Mouse (Mus musculus): ENCODE results near the gene Tnrc6b. TPM values are rescaled to one million over a fixed set of nuclear protein-coding genes. Genes with fewer than 3 reads are reported as not detected.

The Tnrc6b gene
- polyA plus RNA-seq, 1 experiment: 8.9 TPM

DNA sequence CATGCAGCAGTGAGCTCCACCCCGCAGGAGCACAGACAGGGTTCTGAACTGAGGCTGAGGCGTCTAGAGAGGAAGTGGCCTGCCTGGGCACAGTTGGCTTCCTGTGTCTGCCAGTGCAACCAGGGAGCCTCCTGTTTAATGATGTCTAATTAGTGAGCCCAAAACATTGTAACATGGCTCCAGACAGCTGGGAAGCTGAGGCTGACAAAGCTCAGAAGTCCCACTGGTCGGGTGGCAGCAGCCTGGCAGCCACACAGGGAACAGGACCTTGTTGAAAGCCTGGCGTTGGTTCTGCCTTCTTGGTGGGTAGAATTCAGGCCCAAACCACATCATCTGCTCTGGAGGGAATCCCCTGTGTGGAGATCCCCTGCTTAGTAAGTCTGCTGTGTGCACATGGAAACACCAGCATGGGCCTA lies 29.6 kb upstream of the Tnrc6b start:
- Histone ChIP-seq H3K79me2 (ENCODE audit: control insufficient read depth, insufficient read depth) (no peaks in the 10 kb centered on the region), H3K36me3 (ENCODE audit: control insufficient read depth, insufficient read depth) (no peaks in the 10 kb centered on the region), H3K4me3 (no peak overlapping the region), H3K27me3 (ENCODE audit: control insufficient read depth, insufficient read depth, insufficient read length) (peaks cover 14% of the 10 kb centered on the region), H3K4me2 (ENCODE audit: low read depth) (no peak overlapping the region), H3ac (ENCODE audit: control insufficient read depth, insufficient read length) (no peak overlapping the region)
- TF ChIP-seq USF1 (IDR thresholded peaks at IDR 0.05; ENCODE audit: low read depth) (no peak), E2F4 (IDR thresholded peaks at IDR 0.05; ENCODE audit: insufficient read depth) (no peak), MYOD1 (IDR thresholded peaks at IDR 0.05; ENCODE audit: control insufficient read depth in 1 of 3, insufficient read length in 2 of 3, low read depth in 2 of 3) (no peak), SRF (IDR thresholded peaks at IDR 0.05; ENCODE audit: control insufficient read depth, insufficient read length, low read depth) (no peak), TCF3 (IDR thresholded peaks at IDR 0.05; ENCODE audit: insufficient read length, low read depth) (no peak), CEBPB (IDR thresholded peaks at IDR 0.05; ENCODE audit: insufficient read depth, poor library complexity, severe bottlenecking) (no peak), MAX (IDR thresholded peaks at IDR 0.05; ENCODE audit: low read depth) (no peak)

DNA sequence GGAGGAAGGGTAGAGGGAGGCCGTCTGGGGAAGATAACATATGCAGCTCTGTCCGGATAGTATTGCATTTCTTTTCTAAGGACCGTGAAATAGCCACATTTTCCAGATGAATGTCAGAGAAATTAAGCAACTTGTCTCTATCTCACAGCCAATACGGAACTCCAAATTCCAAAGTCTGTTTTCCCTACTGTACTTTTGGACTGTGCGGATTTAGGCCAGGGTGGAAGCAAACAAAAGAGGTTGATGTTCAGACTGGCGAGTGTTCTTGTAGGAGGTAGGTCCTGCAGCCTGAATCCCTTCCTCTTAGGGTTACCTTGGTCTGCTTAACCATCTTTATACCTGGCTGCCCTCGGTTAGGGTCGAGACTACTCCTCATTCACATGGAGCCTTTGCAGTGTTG lies 28.8 kb upstream of the Tnrc6b start:
- no peak overlapping the region for H3ac ChIP-seq (ENCODE audit: control insufficient read depth, insufficient read length)
- H3K4me2 ChIP-seq (ENCODE audit: low read depth): no peak overlapping the region
- TF ChIP-seq TCF3 (IDR thresholded peaks at IDR 0.05; ENCODE audit: insufficient read length, low read depth): no peak
- TF ChIP-seq MYOG (IDR thresholded peaks at IDR 0.05; ENCODE audit: control insufficient read depth in 1 of 3, insufficient read depth in 1 of 3, insufficient read length in 2 of 3, low read depth in 2 of 3): no peak
- TF ChIP-seq E2F4 (IDR thresholded peaks at IDR 0.05; ENCODE audit: insufficient read depth): no peak
- no peak for TF ChIP-seq REST (IDR thresholded peaks at IDR 0.05; ENCODE audit: insufficient read depth, insufficient read length)
- TF ChIP-seq POLR2A (IDR thresholded peaks at IDR 0.05; ENCODE audit: insufficient read length, low read depth): no peak
- TF ChIP-seq USF1 (IDR thresholded peaks at IDR 0.05; ENCODE audit: low read depth): no peak
- TF ChIP-seq CEBPB (IDR thresholded peaks at IDR 0.05; ENCODE audit: insufficient read depth, poor library complexity, severe bottlenecking): no peak
- TF ChIP-seq POLR2AphosphoS2 (IDR thresholded peaks at IDR 0.05; ENCODE audit: insufficient read length, low read depth): no peak
- no peak for TF ChIP-seq TCF12 (IDR thresholded peaks at IDR 0.05; ENCODE audit: insufficient read depth, poor library complexity, severe bottlenecking)
- no peak for TF ChIP-seq MAX (IDR thresholded peaks at IDR 0.05; ENCODE audit: low read depth)
- TF ChIP-seq SRF (IDR thresholded peaks at IDR 0.05; ENCODE audit: control insufficient read depth, insufficient read length, low read depth): no peak
- TF ChIP-seq MYOD1 (IDR thresholded peaks at IDR 0.05; ENCODE audit: control insufficient read depth in 1 of 3, insufficient read length in 2 of 3, low read depth in 2 of 3): no peak
- no peak overlapping the region for H3K4me3 ChIP-seq
- no peaks in the 10 kb centered on the region for H3K79me2 ChIP-seq (ENCODE audit: control insufficient read depth, insufficient read depth)
- H3K27me3 ChIP-seq (ENCODE audit: control insufficient read depth, insufficient read depth, insufficient read length): peaks cover 23% of the 10 kb centered on the region
- no peaks in the 10 kb centered on the region for H3K36me3 ChIP-seq (ENCODE audit: control insufficient read depth, insufficient read depth)

DNA sequence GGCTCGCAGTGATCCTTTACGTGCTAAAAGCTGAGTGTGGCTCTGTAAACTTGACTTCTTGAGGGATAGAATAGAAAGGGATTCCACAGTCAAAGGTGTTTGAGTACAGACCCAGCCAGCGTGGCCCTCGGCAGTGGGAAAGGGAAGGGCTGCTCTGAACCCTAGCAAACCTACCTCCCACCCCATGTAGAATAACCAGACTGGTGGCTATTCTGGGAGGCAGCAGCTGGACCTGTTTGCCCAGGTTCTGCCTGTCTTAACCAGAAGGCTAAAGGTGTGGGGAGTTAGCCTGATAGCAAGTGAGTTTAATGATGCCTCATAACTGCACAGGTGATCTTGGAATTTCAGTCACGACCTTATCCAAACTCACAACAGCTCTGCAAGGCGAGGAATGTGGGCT lies 28.0 kb upstream of the Tnrc6b start:
- H3K4me2 ChIP-seq (ENCODE audit: low read depth): no peak overlapping the region
- TF ChIP-seq TCF3 (IDR thresholded peaks at IDR 0.05; ENCODE audit: insufficient read length, low read depth) (no peak), CEBPB (IDR thresholded peaks at IDR 0.05; ENCODE audit: insufficient read depth, poor library complexity, severe bottlenecking) (no peak), SRF (IDR thresholded peaks at IDR 0.05; ENCODE audit: control insufficient read depth, insufficient read length, low read depth) (no peak), MYOG (IDR thresholded peaks at IDR 0.05; ENCODE audit: control insufficient read depth in 1 of 3, insufficient read depth in 1 of 3, insufficient read length in 2 of 3, low read depth in 2 of 3) (no peak), USF1 (IDR thresholded peaks at IDR 0.05; ENCODE audit: low read depth) (no peak), MYOD1 (IDR thresholded peaks at IDR 0.05; ENCODE audit: control insufficient read depth in 1 of 3, insufficient read length in 2 of 3, low read depth in 2 of 3) (no peak), TCF12 (IDR thresholded peaks at IDR 0.05; ENCODE audit: insufficient read depth, poor library complexity, severe bottlenecking) (no peak), E2F4 (IDR thresholded peaks at IDR 0.05; ENCODE audit: insufficient read depth) (no peak), MAX (IDR thresholded peaks at IDR 0.05; ENCODE audit: low read depth) (no peak), REST (IDR thresholded peaks at IDR 0.05; ENCODE audit: insufficient read depth, insufficient read length) (no peak), POLR2AphosphoS2 (IDR thresholded peaks at IDR 0.05; ENCODE audit: insufficient read length, low read depth) (no peak), POLR2A (IDR thresholded peaks at IDR 0.05; ENCODE audit: insufficient read length, low read depth) (no peak)

DNA sequence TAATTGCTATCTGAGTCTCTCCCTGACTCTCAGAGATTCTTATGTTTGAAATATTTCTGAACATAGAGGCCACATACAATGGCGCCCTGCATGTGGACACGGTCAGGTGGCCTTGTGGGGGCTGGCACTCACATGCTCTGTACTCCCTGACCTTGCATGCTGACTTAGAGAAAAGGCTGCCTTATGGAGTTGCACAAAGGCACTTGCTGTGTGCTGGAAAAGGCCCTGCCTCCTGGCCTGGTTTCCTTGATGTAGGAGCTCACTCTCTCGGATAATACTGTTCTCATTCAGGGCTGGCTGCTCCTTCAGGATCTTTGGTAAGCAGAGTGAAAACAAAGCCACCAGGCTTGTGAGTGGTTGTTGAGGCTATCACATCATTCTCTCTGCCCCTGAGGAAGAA lies 27.1 kb upstream of the Tnrc6b start:
- H3ac ChIP-seq (ENCODE audit: control insufficient read depth, insufficient read length): no peak overlapping the region

More for the DNA sequence above, 28.0 kb upstream of the Tnrc6b start:
- H3K4me3 ChIP-seq: no peak overlapping the region
- H3K36me3 ChIP-seq (ENCODE audit: control insufficient read depth, insufficient read depth): no peaks in the 10 kb centered on the region
- H3ac ChIP-seq (ENCODE audit: control insufficient read depth, insufficient read length): no peak overlapping the region
- peaks cover 30% of the 10 kb centered on the region for H3K27me3 ChIP-seq (ENCODE audit: control insufficient read depth, insufficient read depth, insufficient read length)
- H3K79me2 ChIP-seq (ENCODE audit: control insufficient read depth, insufficient read depth): no peaks in the 10 kb centered on the region

More for the DNA sequence above, 27.1 kb upstream of the Tnrc6b start:
- no peak overlapping the region for H3K4me2 ChIP-seq (ENCODE audit: low read depth)
- no peaks in the 10 kb centered on the region for H3K36me3 ChIP-seq (ENCODE audit: control insufficient read depth, insufficient read depth)
- peaks cover 37% of the 10 kb centered on the region for H3K27me3 ChIP-seq (ENCODE audit: control insufficient read depth, insufficient read depth, insufficient read length)
- no peak for TF ChIP-seq REST (IDR thresholded peaks at IDR 0.05; ENCODE audit: insufficient read depth, insufficient read length)
- no peak for TF ChIP-seq CEBPB (IDR thresholded peaks at IDR 0.05; ENCODE audit: insufficient read depth, poor library complexity, severe bottlenecking)
- no peak for TF ChIP-seq MAX (IDR thresholded peaks at IDR 0.05; ENCODE audit: low read depth)
- no peak for TF ChIP-seq POLR2AphosphoS2 (IDR thresholded peaks at IDR 0.05; ENCODE audit: insufficient read length, low read depth)
- TF ChIP-seq MYOG (IDR thresholded peaks at IDR 0.05; ENCODE audit: control insufficient read depth in 1 of 3, insufficient read depth in 1 of 3, insufficient read length in 2 of 3, low read depth in 2 of 3): no peak
- no peak for TF ChIP-seq E2F4 (IDR thresholded peaks at IDR 0.05; ENCODE audit: insufficient read depth)
- no peak for TF ChIP-seq POLR2A (IDR thresholded peaks at IDR 0.05; ENCODE audit: insufficient read length, low read depth)
- no peak for TF ChIP-seq SRF (IDR thresholded peaks at IDR 0.05; ENCODE audit: control insufficient read depth, insufficient read length, low read depth)
- no peak for TF ChIP-seq MYOD1 (IDR thresholded peaks at IDR 0.05; ENCODE audit: control insufficient read depth in 1 of 3, insufficient read length in 2 of 3, low read depth in 2 of 3)
- TF ChIP-seq TCF3 (IDR thresholded peaks at IDR 0.05; ENCODE audit: insufficient read length, low read depth): no peak
- no peaks in the 10 kb centered on the region for H3K79me2 ChIP-seq (ENCODE audit: control insufficient read depth, insufficient read depth)
- H3K4me3 ChIP-seq: no peak overlapping the region
